Mouse (Mus musculus): Measurements from ENCODE around the gene Gprc5c.

The Gprc5c gene

DNA sequence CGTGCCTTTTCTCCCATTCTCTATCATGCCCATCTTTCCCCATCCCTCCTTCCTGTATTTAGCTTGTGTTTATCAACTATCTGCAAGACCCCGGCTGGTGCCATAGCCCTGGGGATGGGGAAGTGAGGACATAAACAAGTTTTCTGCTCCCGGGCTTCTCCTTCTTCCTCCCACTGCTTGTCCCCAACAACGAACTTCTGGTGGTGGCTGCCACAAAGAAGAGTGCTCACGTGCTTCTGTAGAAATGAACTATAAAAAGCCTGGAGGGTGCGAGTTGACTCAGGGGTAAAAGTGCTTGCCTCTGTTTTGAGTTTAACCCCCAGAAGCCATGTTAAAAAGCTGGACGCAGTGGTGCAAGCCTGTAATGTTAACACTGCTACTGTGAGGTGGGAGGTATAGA lies 64.0 kb downstream of the Gprc5c start:
- DNase-seq = no peak

DNA sequence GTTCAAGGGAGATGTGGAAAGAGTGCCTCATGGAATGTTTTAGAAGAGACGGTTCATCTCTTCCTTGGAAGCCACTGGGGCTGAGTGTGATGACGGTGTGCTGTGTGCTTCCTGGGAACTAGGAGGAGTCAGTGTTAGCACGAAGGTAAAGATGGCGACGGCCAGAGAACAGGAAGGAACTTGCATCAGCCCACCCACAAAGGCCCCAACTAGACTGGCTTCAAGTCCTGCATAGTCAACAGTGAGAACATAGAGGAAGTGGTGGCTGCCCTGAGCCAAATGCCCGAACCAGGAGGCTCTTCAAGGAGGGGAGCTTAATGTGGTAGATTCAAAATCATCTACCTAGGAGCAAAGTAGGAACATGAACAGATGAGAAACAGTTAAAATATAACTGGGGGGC lies 66.2 kb downstream of the Gprc5c start:
- no peak for DNase-seq

All from thymus, adult 18-20 months (tissue).